ENCODE assay signal across 8 mouse cellular contexts in the genomic region with DNA sequence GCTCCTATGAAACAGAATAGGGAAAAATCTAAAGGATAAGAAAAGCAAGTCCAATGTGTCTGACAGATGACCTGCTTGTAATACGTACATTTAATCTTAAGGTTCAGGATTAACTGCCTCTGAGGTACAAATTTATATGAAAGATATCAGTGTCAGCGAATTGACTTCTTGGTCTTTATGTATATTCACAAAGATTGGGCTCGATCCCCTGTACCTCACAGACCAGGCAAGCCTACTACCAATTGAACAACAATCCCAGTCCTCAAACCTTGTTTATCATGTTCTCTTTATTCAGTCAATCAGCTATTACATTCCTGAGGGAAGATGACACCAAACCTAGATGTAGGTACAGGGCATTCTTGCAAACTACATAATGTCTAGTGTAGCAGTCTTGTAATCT. TPM values are rescaled to one million over a fixed set of nuclear protein-coding genes. Genes with fewer than 3 reads are reported as not detected.
DNase-seq lines count a peak whose midpoint lies in the region; ATAC-seq lines count a peak whose summit lies in the region.

No protein-coding gene starts in this region.

- H3K4me1 ChIP-seq in lung, embryonic 16.5 days (replicated peaks; ENCODE audit: control insufficient read depth, insufficient read depth, low read length) = peaks cover 15% of the 10 kb centered on the region
- H3K4me1 ChIP-seq in embryonic facial prominence, embryonic 13.5 days = peaks cover 8% of the 10 kb centered on the region
- H3K4me1 ChIP-seq in intestine, embryonic 16.5 days (ENCODE audit: control insufficient read depth, insufficient read depth, low read length) = peaks cover 5% of the 10 kb centered on the region; the same call in 1 of the 2 replicates
- peaks cover 12% of the 10 kb centered on the region for H3K4me1 ChIP-seq in neural tube, embryonic 14.5 days (ENCODE audit: control insufficient read depth, insufficient read depth, low read length)

- 14% methylated on average over 3 of the region's 3 CpGs for WGBS in lung, embryonic 16.5 days
- WGBS in embryonic facial prominence, embryonic 13.5 days = 15% methylated on average over 3 of the region's 3 CpGs
- WGBS in intestine, embryonic 16.5 days = 23% methylated on average over 3 of the region's 3 CpGs
- WGBS in neural tube, embryonic 14.5 days = 20% methylated on average over 3 of the region's 3 CpGs

- peak overlapping the region; percentile 70 for H3K4me2 ChIP-seq in lung, embryonic 16.5 days (ENCODE audit: low read depth, low read length)
- H3K4me2 ChIP-seq in embryonic facial prominence, embryonic 13.5 days = peak overlapping the region; percentile 74
- H3K4me2 ChIP-seq in intestine, embryonic 16.5 days (ENCODE audit: low read depth, low read length) = peak overlapping the region; percentile 71
- H3K4me2 ChIP-seq in neural tube, embryonic 14.5 days (ENCODE audit: low read depth, low read length) = peak overlapping the region; percentile 56

- H3K27me3 ChIP-seq in lung, embryonic 16.5 days (ENCODE audit: control insufficient read depth, insufficient read depth, low read depth, low read length) = no peaks in the 10 kb centered on the region
- no peaks in the 10 kb centered on the region for H3K27me3 ChIP-seq in embryonic facial prominence, embryonic 13.5 days
- H3K27me3 ChIP-seq in intestine, embryonic 16.5 days (replicated peaks; ENCODE audit: control insufficient read depth, insufficient read depth, low read length) = no peaks in the 10 kb centered on the region
- no peaks in the 10 kb centered on the region for H3K27me3 ChIP-seq in neural tube, embryonic 14.5 days (ENCODE audit: control insufficient read depth, insufficient read depth, low read length)

- no peaks in the 10 kb centered on the region; the same call in 1 of the 2 replicates for H3K36me3 ChIP-seq in lung, embryonic 16.5 days (ENCODE audit: control insufficient read depth, insufficient read depth, low read length)
- 0 out of 2 replicates have a peak, but pooled peaks cover 2% of the 10 kb centered on the region for H3K36me3 ChIP-seq in embryonic facial prominence, embryonic 13.5 days
- H3K36me3 ChIP-seq in intestine, embryonic 16.5 days (ENCODE audit: control insufficient read depth, insufficient read depth, low read length) = no peaks in the 10 kb centered on the region
- H3K36me3 ChIP-seq in neural tube, embryonic 14.5 days (ENCODE audit: control insufficient read depth, insufficient read depth, low read length) = peaks cover 2% of the 10 kb centered on the region; the same call in 1 of the 2 replicates

- H3K27ac ChIP-seq in lung, embryonic 16.5 days (ENCODE audit: low read length) = peak overlapping the region; percentile 96
- peak overlapping the region; percentile 95 for H3K27ac ChIP-seq in embryonic facial prominence, embryonic 13.5 days
- H3K27ac ChIP-seq in intestine, embryonic 16.5 days (ENCODE audit: low read length) = peak overlapping the region; percentile 88
- H3K27ac ChIP-seq in neural tube, embryonic 14.5 days (ENCODE audit: low read depth, low read length) = peak overlapping the region; percentile 90

- H3K4me3 ChIP-seq in lung, embryonic 16.5 days (ENCODE audit: low read length) = peak overlapping the region; percentile 80
- H3K4me3 ChIP-seq in embryonic facial prominence, embryonic 13.5 days = peak overlapping the region; percentile 97
- H3K4me3 ChIP-seq in intestine, embryonic 16.5 days (ENCODE audit: low read length) = peak overlapping the region; percentile 95
- peak overlapping the region; percentile 68 for H3K4me3 ChIP-seq in neural tube, embryonic 14.5 days (ENCODE audit: low read depth, low read length)

- no peak for DNase-seq in lung, adult 18-20 months
- DNase-seq in layer of hippocampus, adult 9-11 months = no peak
- no peak for DNase-seq in thymus, postnatal 14 days
- DNase-seq in right cerebral cortex, postnatal 36 days (ENCODE audit: low spot score in 2 of 2) = no peak

- no peaks in the 10 kb centered on the region for H3K9me3 ChIP-seq in lung, embryonic 16.5 days (ENCODE audit: control insufficient read depth, low read length)
- H3K9me3 ChIP-seq in embryonic facial prominence, embryonic 13.5 days = no peaks in the 10 kb centered on the region
- H3K9me3 ChIP-seq in intestine, embryonic 16.5 days (ENCODE audit: control insufficient read depth, low read length) = no peaks in the 10 kb centered on the region
- no peaks in the 10 kb centered on the region for H3K9me3 ChIP-seq in neural tube, embryonic 14.5 days (ENCODE audit: control insufficient read depth, low read length)

- no peak for ATAC-seq in lung, embryonic 16.5 days (ENCODE audit: low read depth)
- ATAC-seq in embryonic facial prominence, embryonic 13.5 days (ENCODE audit: insufficient number of reproducible peaks, insufficient read depth, low FRiP score, low TSS enrichment, low read depth) = no peak
- no peak for ATAC-seq in intestine, embryonic 16.5 days
- no peak for ATAC-seq in neural tube, embryonic 14.5 days (ENCODE audit: low read depth)

- H3K9ac ChIP-seq in lung, embryonic 16.5 days (ENCODE audit: low read length) = peak overlapping the region; percentile 73
- H3K9ac ChIP-seq in embryonic facial prominence, embryonic 13.5 days = peak overlapping the region; percentile 95
- H3K9ac ChIP-seq in intestine, embryonic 16.5 days (ENCODE audit: low read depth, low read length) = peak overlapping the region; percentile 72
- H3K9ac ChIP-seq in neural tube, embryonic 14.5 days (replicated peaks; ENCODE audit: low read depth, low read length) = peak overlapping the region; percentile 72

RNA-seq across cellular contexts. Expression of a gene that starts 0.9 kb away (rescaled TPM):
- 115 and 120 TPM in 2 replicates for polyA plus RNA-seq in lung, embryonic 16.5 days (2015; fragmentation: Nextera tagmentation; extraction: Ambion mirVana)
- 175 and 178 TPM in 2 replicates for polyA plus RNA-seq in embryonic facial prominence, embryonic 13.5 days (2015; fragmentation: Nextera tagmentation; extraction: Ambion mirVana)
- polyA plus RNA-seq in intestine, embryonic 16.5 days (2015; fragmentation: Nextera tagmentation; extraction: Ambion mirVana) = 94.5 and 96.3 TPM in 2 replicates
- 85.7 and 98.4 TPM in 2 replicates for polyA plus RNA-seq in neural tube, embryonic 14.5 days (2014; fragmentation: Nextera tagmentation; extraction: Ambion mirVana)

RNA-seq across cellular contexts. Expression of a gene that starts 49.9 kb away (rescaled TPM):
- 14.2 and 17.4 TPM in 2 replicates for polyA plus RNA-seq in lung, embryonic 16.5 days (2015; fragmentation: Nextera tagmentation; extraction: Ambion mirVana)
- polyA plus RNA-seq in embryonic facial prominence, embryonic 13.5 days (2015; fragmentation: Nextera tagmentation; extraction: Ambion mirVana) = 24.1 and 26.3 TPM in 2 replicates
- 15.5 and 17.0 TPM in 2 replicates for polyA plus RNA-seq in intestine, embryonic 16.5 days (2015; fragmentation: Nextera tagmentation; extraction: Ambion mirVana)
- polyA plus RNA-seq in neural tube, embryonic 14.5 days (2014; fragmentation: Nextera tagmentation; extraction: Ambion mirVana) = 17.9 and 20.9 TPM in 2 replicates
